Mouse (Mus musculus): ENCODE data around the gene Casc4. TPM values are rescaled to one million over a fixed set of nuclear protein-coding genes. Genes with fewer than 3 reads are reported as not detected.

The Casc4 gene
- polyA plus RNA-seq, 1 experiment from 2014 or later = 21.6 TPM

GRCm38 (mm10) chr2:121846050-121846449 is 20.7 kb upstream of the Casc4 start:
- H3K36me3 ChIP-seq (ENCODE audit: control insufficient read depth, insufficient read depth, low read length) = no peaks in the 10 kb centered on the region
- H3K27ac ChIP-seq (ENCODE audit: low read depth, low read length) = no peak overlapping the region
- ATAC-seq (replicated peaks; ENCODE audit: low FRiP score) (no peak), DNase-seq (ENCODE audit: low spot score) (no peak)
- no peaks in the 10 kb centered on the region for H3K27me3 ChIP-seq (replicated peaks; ENCODE audit: control insufficient read depth, insufficient read depth, low read length)
- H3K9me3 ChIP-seq (ENCODE audit: control insufficient read depth, low read length) = no peaks in the 10 kb centered on the region
- H3K9ac ChIP-seq (ENCODE audit: low read depth, low read length) = no peak overlapping the region
- WGBS = 57% methylated on average over 8 of the region's 8 CpGs
- no peak overlapping the region for H3K4me3 ChIP-seq (ENCODE audit: low read depth, low read length)
- no peak overlapping the region for H3K4me2 ChIP-seq
- no peaks in the 10 kb centered on the region for H3K4me1 ChIP-seq (replicated peaks; ENCODE audit: control insufficient read depth, insufficient read depth, low read length)

GRCm38 (mm10) chr2:121852045-121852444 is 14.7 kb upstream of the Casc4 start:
- no peak for ATAC-seq (replicated peaks; ENCODE audit: low FRiP score)
- Histone ChIP-seq H3K36me3 (ENCODE audit: control insufficient read depth, insufficient read depth, low read length) (no peaks in the 10 kb centered on the region), H3K9ac (ENCODE audit: low read depth, low read length) (no peak overlapping the region), H3K4me2 (no peak overlapping the region), H3K9me3 (ENCODE audit: control insufficient read depth, low read length) (no peaks in the 10 kb centered on the region), H3K27me3 (replicated peaks; ENCODE audit: control insufficient read depth, insufficient read depth, low read length) (no peaks in the 10 kb centered on the region), H3K4me3 (ENCODE audit: low read depth, low read length) (no peak overlapping the region), H3K4me1 (replicated peaks; ENCODE audit: control insufficient read depth, insufficient read depth, low read length) (no peaks in the 10 kb centered on the region), H3K27ac (ENCODE audit: low read depth, low read length) (no peak overlapping the region)
- WGBS = 31% methylated on average over 2 of the region's 2 CpGs
- no peak for DNase-seq (ENCODE audit: low spot score)

- Histone ChIP-seq H3K9me3 (ENCODE audit: control insufficient read depth, low read length) (no peaks in the 10 kb centered on the region), H3K36me3 (ENCODE audit: control insufficient read depth, insufficient read depth, low read length) (no peaks in the 10 kb centered on the region), H3K4me1 (replicated peaks; ENCODE audit: control insufficient read depth, insufficient read depth, low read length) (no peaks in the 10 kb centered on the region), H3K4me2 (no peak overlapping the region), H3K27me3 (replicated peaks; ENCODE audit: control insufficient read depth, insufficient read depth, low read length) (no peaks in the 10 kb centered on the region), H3K9ac (ENCODE audit: low read depth, low read length) (no peak overlapping the region), H3K27ac (ENCODE audit: low read depth, low read length) (no peak overlapping the region), H3K4me3 (ENCODE audit: low read depth, low read length) (no peak overlapping the region)
- DNase-seq (ENCODE audit: low spot score) = no peak
- no peak for ATAC-seq (replicated peaks; ENCODE audit: low FRiP score)
- 71% methylated on average over 3 of the region's 3 CpGs for WGBS
Measured at GRCm38 (mm10) chr2:121853974-121854373, 12.8 kb upstream of the Casc4 start.

GRCm38 (mm10) chr2:121859380-121859980 is 7.3 kb upstream of the Casc4 start:
- no peak overlapping the region for H3K9ac ChIP-seq (ENCODE audit: low read depth, low read length)
- DNase-seq (ENCODE audit: low spot score) = no peak
- no peak for ATAC-seq (replicated peaks; ENCODE audit: low FRiP score)
- H3K4me3 ChIP-seq (ENCODE audit: low read depth, low read length) = no peak overlapping the region
- H3K4me2 ChIP-seq = no peak overlapping the region
- no peaks in the 10 kb centered on the region for H3K27me3 ChIP-seq (replicated peaks; ENCODE audit: control insufficient read depth, insufficient read depth, low read length)
- no peaks in the 10 kb centered on the region for H3K4me1 ChIP-seq (replicated peaks; ENCODE audit: control insufficient read depth, insufficient read depth, low read length)
- H3K27ac ChIP-seq (ENCODE audit: low read depth, low read length) = no peak overlapping the region
- WGBS = 78% methylated on average over 5 of the region's 5 CpGs
- H3K36me3 ChIP-seq (ENCODE audit: control insufficient read depth, insufficient read depth, low read length) = no peaks in the 10 kb centered on the region
- no peaks in the 10 kb centered on the region for H3K9me3 ChIP-seq (ENCODE audit: control insufficient read depth, low read length)

GRCm38 (mm10) chr2:121866071-121866601 is 634 bp upstream of the Casc4 start:
- H3K4me2 ChIP-seq = peak overlapping the region; percentile 94
- H3K9me3 ChIP-seq (ENCODE audit: control insufficient read depth, low read length) = no peaks in the 10 kb centered on the region
- H3K9ac ChIP-seq (ENCODE audit: low read depth, low read length) = peak overlapping the region; percentile 81
- no peak for DNase-seq (ENCODE audit: low spot score)
- peak overlapping the region; percentile 48 for H3K27ac ChIP-seq (ENCODE audit: low read depth, low read length)
- ATAC-seq (replicated peaks; ENCODE audit: low FRiP score) = no peak
- H3K4me3 ChIP-seq (ENCODE audit: low read depth, low read length) = peak overlapping the region; percentile 90
- H3K36me3 ChIP-seq (ENCODE audit: control insufficient read depth, insufficient read depth, low read length) = no peaks in the 10 kb centered on the region
- WGBS = 7% methylated on average over 18 of the region's 18 CpGs
- H3K4me1 ChIP-seq (replicated peaks; ENCODE audit: control insufficient read depth, insufficient read depth, low read length) = peaks cover 9% of the 10 kb centered on the region; the same call in 1 of the 2 replicates
- no peaks in the 10 kb centered on the region for H3K27me3 ChIP-seq (replicated peaks; ENCODE audit: control insufficient read depth, insufficient read depth, low read length)

GRCm38 (mm10) chr2:121867051-121867928 is 520 bp downstream of the Casc4 start:
- DNase-seq (ENCODE audit: low spot score) = no peak
- H3K4me2 ChIP-seq = peak overlapping the region; percentile 94
- H3K9me3 ChIP-seq (ENCODE audit: control insufficient read depth, low read length) = no peaks in the 10 kb centered on the region
- peak overlapping the region; percentile 86 for H3K9ac ChIP-seq (ENCODE audit: low read depth, low read length)
- H3K4me3 ChIP-seq (ENCODE audit: low read depth, low read length) = peak overlapping the region; percentile 90
- peak overlapping the region; percentile 80 for H3K27ac ChIP-seq (ENCODE audit: low read depth, low read length)
- peaks cover 9% of the 10 kb centered on the region; the same call in 1 of the 2 replicates for H3K4me1 ChIP-seq (replicated peaks; ENCODE audit: control insufficient read depth, insufficient read depth, low read length)
- ATAC-seq (replicated peaks; ENCODE audit: low FRiP score) = peak; percentile 36
- no peaks in the 10 kb centered on the region for H3K36me3 ChIP-seq (ENCODE audit: control insufficient read depth, insufficient read depth, low read length)
- 1% methylated on average over 54 of the region's 63 CpGs for WGBS
- H3K27me3 ChIP-seq (replicated peaks; ENCODE audit: control insufficient read depth, insufficient read depth, low read length) = no peaks in the 10 kb centered on the region

GRCm38 (mm10) chr2:121879506-121879905 is 12.7 kb downstream of the Casc4 start:
- DNase-seq (ENCODE audit: low spot score) (no peak), ATAC-seq (replicated peaks; ENCODE audit: low FRiP score) (no peak)
- no peak overlapping the region for H3K9ac ChIP-seq (ENCODE audit: low read depth, low read length)
- no peak overlapping the region for H3K27ac ChIP-seq (ENCODE audit: low read depth, low read length)
- no peaks in the 10 kb centered on the region for H3K9me3 ChIP-seq (ENCODE audit: control insufficient read depth, low read length)
- no peaks in the 10 kb centered on the region for H3K4me1 ChIP-seq (replicated peaks; ENCODE audit: control insufficient read depth, insufficient read depth, low read length)
- no peaks in the 10 kb centered on the region for H3K36me3 ChIP-seq (ENCODE audit: control insufficient read depth, insufficient read depth, low read length)
- H3K27me3 ChIP-seq (replicated peaks; ENCODE audit: control insufficient read depth, insufficient read depth, low read length) = no peaks in the 10 kb centered on the region
- no peak overlapping the region for H3K4me2 ChIP-seq
- WGBS = 92% methylated on average over 1 of the region's 1 CpGs
- H3K4me3 ChIP-seq (ENCODE audit: low read depth, low read length) = no peak overlapping the region

GRCm38 (mm10) chr2:121885509-121886106 is 18.8 kb downstream of the Casc4 start:
- DNase-seq (ENCODE audit: low spot score) = no peak
- Histone ChIP-seq H3K27ac (ENCODE audit: low read depth, low read length) (no peak overlapping the region), H3K9ac (ENCODE audit: low read depth, low read length) (no peak overlapping the region), H3K9me3 (ENCODE audit: control insufficient read depth, low read length) (no peaks in the 10 kb centered on the region), H3K4me1 (replicated peaks; ENCODE audit: control insufficient read depth, insufficient read depth, low read length) (no peaks in the 10 kb centered on the region), H3K36me3 (ENCODE audit: control insufficient read depth, insufficient read depth, low read length) (no peaks in the 10 kb centered on the region), H3K27me3 (replicated peaks; ENCODE audit: control insufficient read depth, insufficient read depth, low read length) (no peaks in the 10 kb centered on the region), H3K4me3 (ENCODE audit: low read depth, low read length) (no peak overlapping the region), H3K4me2 (no peak overlapping the region)
- no peak for ATAC-seq (replicated peaks; ENCODE audit: low FRiP score)
- 78% methylated on average over 1 of the region's 1 CpGs for WGBS

Data from liver, embryonic 11.5 days (tissue).